Mouse (Mus musculus): ENCODE results near the gene Zg16.

The Zg16 gene

GRCm38 (mm10) chr7:127020901-127021562, 66.1 kb downstream of the Zg16 start, which contains the start of the genes Gm42742 and Prrt2:
Gene Gm42742 (minus strand): TSS chr7:127021097.
Gene Prrt2 (minus strand): TSS chr7:127021211.
- DNase-seq (ENCODE audit: low spot score) = no peak

DNA sequence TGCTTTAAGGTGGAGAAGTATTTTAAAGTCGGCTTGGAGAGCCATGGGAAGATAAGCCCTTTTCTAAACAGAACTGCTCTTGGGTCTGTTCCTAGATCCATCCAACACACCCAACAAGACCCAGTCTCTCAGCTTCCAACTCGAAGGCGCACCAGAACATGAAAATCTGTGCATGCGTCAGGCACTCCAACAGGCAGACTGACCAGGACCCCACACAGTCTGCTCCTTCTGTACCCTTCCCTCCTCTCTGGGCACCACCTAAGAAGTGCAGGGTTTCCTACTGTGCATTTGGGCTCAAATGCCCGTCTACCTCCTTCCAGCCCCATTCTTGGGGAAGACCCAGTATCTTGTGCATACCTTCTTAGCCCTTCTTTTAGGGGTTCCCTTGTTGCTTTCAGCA, 66.6 kb downstream of the Zg16 start:
- no peak for DNase-seq (ENCODE audit: low spot score)

DNA sequence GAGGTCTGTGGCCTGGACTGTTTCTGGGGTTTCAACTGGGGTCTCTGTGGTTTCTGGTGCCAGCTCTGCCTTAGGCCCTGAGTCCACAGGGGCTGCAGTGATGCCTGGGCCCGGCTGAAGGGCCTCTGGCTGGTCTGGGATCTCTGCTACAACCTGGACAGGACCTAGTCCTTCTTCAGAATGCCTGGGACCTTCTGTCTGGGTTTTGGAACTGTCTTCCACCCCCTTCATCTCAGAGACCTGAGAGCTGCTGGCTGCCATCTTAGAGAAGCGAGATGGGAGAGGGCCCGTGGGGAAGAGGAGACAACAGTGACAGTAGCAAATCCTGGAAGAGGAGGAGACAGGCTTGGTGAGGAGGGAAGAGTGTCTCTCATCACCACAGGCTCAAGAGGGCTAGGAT, 67.1 kb downstream of the Zg16 start:
- DNase-seq (ENCODE audit: low spot score) = no peak

- DNase-seq (ENCODE audit: low spot score) = no peak
Measured at GRCm38 (mm10) chr7:127019306-127019960, 67.7 kb downstream of the Zg16 start.

DNA sequence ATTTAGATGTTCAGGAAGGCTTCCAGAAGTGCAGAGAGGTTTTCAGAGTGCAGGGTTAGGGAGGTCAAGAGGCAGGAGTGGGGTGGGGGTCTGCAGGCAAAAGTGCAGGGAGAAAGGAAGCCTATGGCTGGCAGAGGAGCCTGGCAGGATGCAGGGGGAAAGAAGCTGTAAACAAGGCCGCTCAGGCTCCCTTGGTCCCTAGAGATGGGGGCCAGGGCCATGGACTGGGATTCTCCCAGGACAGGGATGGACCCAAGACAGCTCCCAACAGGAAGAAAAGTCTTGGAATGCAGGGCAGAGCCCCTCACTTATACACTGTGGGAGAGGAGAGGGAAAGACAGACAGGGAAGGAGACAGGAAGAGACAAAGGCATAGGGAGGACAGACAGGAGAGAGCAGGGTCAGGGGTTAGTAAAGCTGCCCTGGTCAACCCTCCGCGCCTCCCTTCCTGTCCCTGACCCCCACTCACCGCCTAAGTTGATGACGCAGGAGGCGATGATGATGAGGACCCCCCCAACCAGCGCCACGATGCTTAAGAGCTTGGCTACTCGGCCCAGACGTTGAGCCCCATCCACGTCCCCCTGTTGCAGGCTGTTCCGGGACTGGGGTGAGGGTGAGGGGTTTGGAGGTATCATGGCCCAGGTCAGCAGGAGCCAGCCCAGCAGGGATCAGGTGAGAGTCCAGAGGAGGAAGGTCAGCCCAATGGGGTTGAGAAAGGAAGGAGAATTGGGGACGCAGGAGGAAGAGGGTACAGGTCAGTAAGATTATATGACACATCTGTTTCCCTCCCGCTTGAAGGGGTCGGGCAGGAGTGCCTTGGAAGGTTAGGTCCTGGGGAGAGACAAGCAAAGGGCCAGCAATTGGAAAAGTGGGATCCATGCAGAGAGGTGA, 68.5 kb downstream of the Zg16 start:
- DNase-seq (ENCODE audit: low spot score) = no peak

- DNase-seq (ENCODE audit: low spot score) = no peak
Measured at GRCm38 (mm10) chr7:127017950-127018345, 69.2 kb downstream of the Zg16 start.

- DNase-seq (ENCODE audit: low spot score) = peak; percentile 100
Measured at GRCm38 (mm10) chr7:127016971-127017949, 69.9 kb downstream of the Zg16 start, which contains the start of gene Pagr1a. Gene Pagr1a (minus strand): TSS chr7:127017352.

GRCm38 (mm10) chr7:127016486-127016938, 70.6 kb downstream of the Zg16 start:
- peak; percentile 62 for DNase-seq (ENCODE audit: low spot score)

GRCm38 (mm10) chr7:127016481-127016485, 70.8 kb downstream of the Zg16 start, which contains the start of gene Pagr1b:
Gene Pagr1b (minus strand): TSS chr7:127016484.
- DNase-seq (ENCODE audit: low spot score) = no peak

DNA sequence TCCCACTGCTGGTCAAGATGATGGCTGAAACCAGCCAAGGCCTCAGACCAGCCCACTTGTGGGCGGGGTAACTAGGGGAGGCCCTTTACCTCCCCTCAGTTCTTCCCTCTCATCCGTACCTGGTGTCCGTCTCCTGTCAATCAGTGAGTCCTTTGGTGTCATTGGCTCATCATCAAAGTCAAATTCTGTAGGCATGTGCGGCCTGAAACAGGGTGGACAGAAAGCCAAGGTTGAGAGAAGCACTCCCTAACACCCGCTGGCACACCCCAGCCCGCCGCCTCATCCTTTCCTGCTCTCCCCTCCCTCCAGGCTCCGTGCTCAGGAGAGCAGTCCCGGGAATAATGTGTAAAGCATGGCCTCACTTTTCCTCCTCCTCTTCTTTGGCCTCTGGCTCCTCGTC, 71.0 kb downstream of the Zg16 start:
- peak; percentile 45 for DNase-seq (ENCODE audit: low spot score)

- no peak for DNase-seq (ENCODE audit: low spot score)
Measured at GRCm38 (mm10) chr7:127014993-127015392, 72.1 kb downstream of the Zg16 start.

GRCm38 (mm10) chr7:127014320-127014719, 72.8 kb downstream of the Zg16 start, which contains the start of gene Mvp:
Gene Mvp (minus strand): TSS chr7:127014621.
- peak; percentile 58 for DNase-seq (ENCODE audit: low spot score)

GRCm38 (mm10) chr7:127013385-127013784, 73.7 kb downstream of the Zg16 start:
- no peak for DNase-seq (ENCODE audit: low spot score)

DNA sequence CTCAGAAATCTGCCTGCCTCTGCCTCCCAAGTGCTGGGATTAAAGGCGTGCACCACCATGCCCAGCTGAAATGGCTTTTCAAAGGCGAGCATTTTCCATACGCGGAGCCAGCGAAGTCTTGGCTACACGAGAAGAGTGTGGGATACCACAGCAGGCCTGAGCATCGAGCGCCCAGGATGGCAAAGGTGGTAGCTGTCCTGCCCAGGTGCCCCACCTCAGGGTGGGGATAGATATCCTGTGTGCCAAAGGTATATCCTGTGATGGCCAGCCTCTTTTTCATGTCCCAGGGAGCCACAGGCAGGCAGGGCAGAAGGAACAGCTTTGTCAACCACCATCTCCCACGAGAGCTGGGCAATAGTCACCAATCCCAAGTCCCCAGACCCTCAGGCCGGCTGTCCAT, 74.3 kb downstream of the Zg16 start:
- no peak for DNase-seq (ENCODE audit: low spot score)

GRCm38 (mm10) chr7:127012374-127012773, 74.8 kb downstream of the Zg16 start:
- DNase-seq (ENCODE audit: low spot score) = no peak

GRCm38 (mm10) chr7:127011717-127012116, 75.4 kb downstream of the Zg16 start:
- no peak for DNase-seq (ENCODE audit: low spot score)

DNA sequence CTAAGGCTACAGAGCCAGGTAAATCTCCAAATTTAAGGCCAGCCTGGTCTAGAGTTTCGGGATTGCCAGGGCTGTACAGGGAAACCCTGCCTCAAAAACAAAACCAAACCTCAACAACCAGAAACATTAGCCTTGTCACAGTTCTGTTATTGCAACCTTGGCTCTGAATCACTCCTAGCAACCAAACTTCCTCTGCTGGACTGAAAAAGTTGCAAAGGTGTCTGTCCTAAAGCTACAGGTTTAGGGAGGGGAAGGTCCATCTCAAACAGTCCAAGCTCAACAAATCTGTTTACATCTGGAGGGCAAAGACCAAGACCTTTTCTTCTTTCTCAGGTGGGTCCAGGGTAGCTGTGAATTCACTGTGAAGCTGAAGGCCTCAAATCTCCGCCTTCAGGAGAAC, 76.1 kb downstream of the Zg16 start:
- no peak for DNase-seq (ENCODE audit: low spot score)

- DNase-seq (ENCODE audit: low spot score) = no peak
Measured at GRCm38 (mm10) chr7:127009307-127010085, 77.6 kb downstream of the Zg16 start.

DNA sequence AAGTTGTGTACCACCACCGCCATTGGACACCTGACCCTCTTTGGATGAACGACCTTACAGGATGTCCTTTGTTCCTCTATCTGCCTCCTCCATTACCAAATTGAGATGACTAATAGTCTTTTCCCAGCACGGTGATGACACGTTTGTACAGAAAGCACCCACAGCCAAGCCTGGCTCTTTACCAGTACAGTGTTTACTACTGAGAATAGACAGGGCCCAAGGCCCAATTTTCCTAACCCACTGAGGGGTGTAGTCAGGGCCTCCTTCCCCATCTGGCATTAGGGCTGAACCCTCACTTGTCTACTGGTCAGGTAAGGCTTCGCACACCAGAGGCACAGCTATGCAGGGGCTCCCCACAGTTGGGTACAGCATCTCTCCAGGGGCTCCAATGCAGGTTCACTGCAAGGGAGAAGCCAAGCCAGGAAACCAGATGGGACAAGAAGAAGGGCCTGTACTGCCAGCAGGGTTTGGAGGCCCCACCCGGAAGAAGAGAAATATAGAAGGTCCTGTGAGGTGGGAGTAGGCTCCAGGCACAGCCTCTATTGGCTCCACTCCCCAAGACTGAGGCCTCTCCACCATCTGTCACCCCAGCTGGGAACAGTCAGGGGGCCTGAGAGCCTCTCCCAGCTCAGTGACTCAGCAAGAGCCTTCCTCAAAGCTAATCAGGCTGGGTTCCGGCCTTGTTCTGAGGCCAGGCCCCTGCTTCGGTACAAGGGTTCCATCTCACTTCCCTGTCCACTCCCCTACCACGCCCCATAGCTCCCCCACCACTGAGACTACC, 78.7 kb downstream of the Zg16 start:
- peak; percentile 76 for DNase-seq (ENCODE audit: low spot score)

DNA sequence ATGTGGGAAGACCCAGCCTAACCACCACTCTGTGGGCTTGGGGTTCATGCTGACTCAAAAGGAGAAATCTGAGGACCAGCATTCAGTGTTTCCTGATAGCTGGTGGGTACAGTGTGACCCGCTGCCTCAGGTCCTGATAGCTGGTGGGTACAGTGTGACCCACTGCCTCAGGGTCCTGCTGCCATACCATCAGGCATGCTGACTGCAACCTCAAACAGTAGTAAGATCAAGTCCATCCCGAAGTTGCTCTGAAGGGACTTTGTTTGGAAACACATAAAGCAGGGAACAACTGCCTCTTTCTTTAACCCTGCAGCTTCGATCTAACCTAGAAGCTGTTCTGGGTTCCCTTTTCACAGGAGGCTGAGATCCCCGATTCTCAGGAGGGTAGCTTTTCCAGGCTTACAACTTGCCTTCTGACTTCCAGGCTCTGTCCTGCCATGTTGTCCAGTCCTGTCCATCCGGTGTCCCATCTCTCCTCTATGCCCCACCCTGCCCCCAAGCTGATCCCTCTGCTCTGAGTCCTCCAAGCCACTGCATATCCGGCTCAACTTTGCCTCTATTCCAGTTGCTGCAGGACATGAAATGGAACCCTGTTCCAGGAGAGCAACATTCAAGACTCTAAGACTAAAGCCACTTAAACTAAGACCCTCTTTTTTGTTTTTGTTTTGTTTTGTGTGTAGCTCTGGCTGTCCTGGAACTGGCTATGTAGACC, 79.7 kb downstream of the Zg16 start:
- no peak for DNase-seq (ENCODE audit: low spot score)
